Mouse (Mus musculus): ENCODE data around the gene Slc5a9. TPM values are rescaled to one million over a fixed set of nuclear protein-coding genes. Genes with fewer than 3 reads are reported as not detected.
A peak's percentile ranks its signal among the peaks of the same experiment; 100 is the strongest.
"Not testable (repeated sequence)": the region's sequence is repeated elsewhere in the genome, so short reads cannot be mapped to it uniquely, and the experiment has no call there.

Slc5a9 gene
- polyA plus RNA-seq (2012; rRNA removed), result 16.0 and 34.4 TPM in 2 replicates

DNA sequence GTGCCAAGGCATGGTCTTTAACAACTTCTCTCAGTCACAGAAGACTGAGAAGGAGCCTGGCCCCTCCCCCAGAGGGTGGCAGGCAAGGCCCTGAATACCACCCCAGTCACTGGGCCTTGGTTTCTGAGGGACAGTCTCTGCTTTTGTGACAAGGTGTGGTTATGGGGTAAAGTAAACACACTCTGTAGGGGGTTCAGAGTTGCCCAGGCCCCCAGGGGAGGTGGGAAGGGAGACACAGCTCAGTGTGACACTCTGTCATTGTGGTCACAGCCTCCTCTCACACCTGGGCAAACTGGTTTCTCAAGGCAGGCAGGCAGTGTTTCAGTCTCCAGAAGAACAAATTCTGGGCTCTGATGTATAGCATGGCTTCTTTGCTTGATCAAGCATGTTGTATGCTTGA lies at the start of gene Slc5a9:
Slc5a9 (minus strand) TSS at position 144 of the 400 bp plus-strand sequence.
- DNase-seq (ENCODE audit: low read depth, low spot score), result no peak

DNA sequence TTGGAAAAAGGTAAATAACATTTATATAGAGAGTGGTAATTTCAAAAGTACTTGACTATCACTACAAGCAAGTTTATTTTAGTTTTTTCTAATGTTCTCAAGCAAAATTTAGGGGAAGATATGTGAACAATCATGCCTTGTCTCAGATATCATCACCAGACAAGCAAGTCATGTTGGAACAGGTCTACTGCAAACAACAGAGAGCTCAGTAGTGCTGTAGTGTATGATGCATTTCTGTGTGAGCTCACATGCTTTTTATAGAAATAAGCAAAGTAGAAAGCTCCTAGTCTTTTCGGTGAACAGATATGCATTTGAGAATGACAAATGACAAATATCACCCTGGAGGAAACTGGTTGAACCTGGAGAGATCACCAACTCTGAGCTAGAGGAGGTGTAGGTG lies 16.4 kb upstream of the Slc5a9 start, which contains the start of gene Skint8:
Skint8 (plus strand) TSS at position 301 of the 400 bp plus-strand sequence.
- DNase-seq (ENCODE audit: low read depth, low spot score), result no peak
- WGBS, result 93% methylated on average over 1 of the region's 1 CpGs

DNA sequence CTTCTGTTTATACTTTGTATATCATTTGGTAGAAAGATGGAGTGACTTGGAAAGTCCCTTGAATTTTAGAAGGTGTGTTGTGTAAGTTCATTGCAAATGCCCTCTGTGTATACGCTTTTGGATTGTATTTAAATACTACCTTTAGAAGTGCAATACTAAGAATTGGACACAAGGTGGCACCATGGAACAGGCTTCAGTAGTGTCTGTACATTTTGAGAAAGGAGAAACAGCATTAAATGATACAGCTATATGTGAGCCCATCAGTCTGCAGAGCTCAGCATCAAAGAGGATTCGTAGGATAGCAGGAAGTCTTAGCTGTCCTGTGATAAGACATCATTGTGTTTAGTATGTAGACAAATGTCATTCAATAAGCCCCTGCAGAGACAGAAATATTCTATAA lies 5.2 kb upstream of the Slc5a9 start:
- 14% methylated on average over 2 of the region's 2 CpGs for WGBS
- DNase-seq (ENCODE audit: low read depth, low spot score), result no peak

DNA sequence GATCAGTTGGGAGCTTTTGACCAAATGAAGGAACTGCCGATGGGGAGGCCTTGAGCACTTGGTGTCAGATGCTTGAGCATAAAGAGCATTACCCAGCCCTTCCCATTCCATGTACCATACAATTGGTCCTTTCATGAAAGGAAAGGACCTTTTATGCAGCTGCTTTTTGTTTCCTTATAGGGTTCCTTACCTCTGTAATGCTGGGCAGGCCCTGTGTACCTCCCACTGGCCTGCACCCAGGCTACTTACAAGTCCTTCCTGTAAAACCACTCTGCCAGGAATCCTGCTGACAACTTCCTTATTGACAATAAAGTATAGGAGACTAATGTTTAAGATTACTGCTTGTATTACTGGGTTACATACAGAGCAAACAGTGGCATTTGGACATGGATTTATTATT lies 1.2 kb downstream of the Slc5a9 start:
- 38% methylated on average over 1 of the region's 1 CpGs for WGBS
- DNase-seq (ENCODE audit: low read depth, low spot score), result peak; percentile 55

DNA sequence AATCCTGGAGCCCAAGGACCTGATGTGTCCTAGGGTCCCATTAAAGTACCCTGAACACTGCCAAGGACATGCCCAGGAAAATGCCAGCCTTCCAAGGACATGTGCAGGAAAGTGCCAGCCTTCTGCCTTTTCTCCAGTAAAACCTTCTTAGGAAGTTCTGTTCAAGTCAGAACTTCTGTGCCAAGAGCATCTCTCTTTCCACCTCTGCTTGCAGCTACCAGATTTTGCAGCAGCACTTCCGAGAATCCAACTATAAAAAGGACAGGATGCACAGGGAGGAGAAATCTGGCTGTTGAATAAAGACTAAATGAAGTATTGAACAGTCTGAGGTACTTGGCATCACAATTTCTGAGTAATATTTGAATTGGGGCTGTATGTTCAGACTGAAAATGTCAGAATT lies 2.2 kb downstream of the Slc5a9 start:
- WGBS, result 80% methylated on average over 1 of the region's 1 CpGs
- not testable (repeated sequence) for DNase-seq (ENCODE audit: low read depth, low spot score)

DNA sequence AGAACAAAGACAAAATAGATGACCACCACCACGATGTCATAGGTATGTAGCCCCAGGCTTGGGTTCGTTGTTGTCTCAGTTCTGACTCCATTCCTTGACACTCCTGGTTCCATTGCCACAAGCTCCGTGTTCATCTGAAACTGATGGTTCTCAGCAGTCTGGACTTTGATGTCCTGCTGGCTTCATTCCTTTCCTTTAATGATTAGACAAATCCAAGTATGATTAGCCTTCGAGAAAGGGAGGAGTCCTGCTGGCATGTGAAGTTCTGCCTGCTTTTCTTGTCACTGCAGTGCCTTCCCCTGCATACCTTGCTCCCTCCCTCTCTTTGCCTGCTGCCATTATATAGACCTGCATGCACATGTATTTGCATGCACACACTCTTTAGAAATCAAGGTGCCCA lies 4.2 kb downstream of the Slc5a9 start:
- WGBS, result 29% methylated on average over 4 of the region's 4 CpGs
- DNase-seq (ENCODE audit: low read depth, low spot score), result peak; percentile 55

DNA sequence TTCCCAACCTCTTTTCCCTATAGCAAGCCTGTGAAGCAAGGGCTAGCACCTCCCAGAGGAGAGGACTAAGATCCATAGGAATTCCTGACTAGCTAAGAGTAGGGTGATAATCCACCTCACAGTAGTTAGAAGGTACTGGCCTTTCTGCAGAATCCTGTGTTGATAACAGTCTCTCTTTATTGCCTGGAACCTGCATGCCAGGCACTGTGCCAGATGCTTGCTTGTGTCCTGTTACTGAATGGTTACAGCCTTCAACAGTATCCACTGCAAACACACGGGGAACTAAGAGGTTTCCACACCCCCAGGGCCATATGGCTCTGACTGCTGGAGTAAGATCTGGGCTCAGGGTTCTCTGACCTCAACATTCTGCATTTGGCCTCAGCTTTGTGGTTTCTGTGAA lies 5.0 kb downstream of the Slc5a9 start:
- 2% methylated on average over 1 of the region's 1 CpGs for WGBS
- peak; percentile 84 for DNase-seq (ENCODE audit: low read depth, low spot score)

DNA sequence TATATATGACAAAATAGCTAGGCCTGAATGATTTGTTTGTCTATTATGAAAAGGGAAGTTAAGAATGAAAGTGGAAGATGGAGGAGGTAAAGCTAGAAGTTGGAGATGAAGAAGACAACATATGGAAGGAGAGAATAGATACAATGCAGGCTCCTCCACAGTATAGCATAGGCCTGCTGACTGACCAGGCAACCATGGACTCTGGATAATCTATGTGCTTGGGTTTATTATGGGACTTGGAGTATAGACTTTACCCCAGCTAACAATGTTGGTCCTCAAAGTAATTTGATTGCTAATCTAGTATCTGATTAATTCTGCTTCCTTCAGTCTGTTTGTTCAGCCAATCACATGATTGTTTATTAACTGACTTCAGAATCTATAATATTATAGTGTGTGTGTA lies 10.6 kb downstream of the Slc5a9 start:
- no peak for DNase-seq (ENCODE audit: low read depth, low spot score)

DNA sequence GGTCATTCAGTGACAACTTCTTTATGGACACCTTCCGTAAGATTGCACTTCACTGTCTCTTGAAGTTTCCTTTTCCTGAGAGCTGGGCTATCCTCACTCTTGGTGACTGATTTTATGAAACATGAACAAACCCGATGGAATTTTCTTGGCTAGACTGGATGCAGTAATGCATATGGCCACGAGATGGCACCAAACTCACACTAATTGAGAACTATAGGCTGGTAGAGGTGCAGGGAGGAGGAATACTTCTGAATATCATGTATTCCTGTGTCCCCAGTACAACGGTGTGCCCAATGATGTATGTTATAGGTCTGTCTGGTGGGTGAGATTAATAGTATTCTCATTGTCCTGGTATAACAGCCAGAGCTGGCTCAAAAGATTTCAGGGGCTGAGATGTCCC lies 16.1 kb downstream of the Slc5a9 start:
- 10% methylated on average over 4 of the region's 4 CpGs for WGBS
- peak; percentile 52 for DNase-seq (ENCODE audit: low read depth, low spot score)

DNA sequence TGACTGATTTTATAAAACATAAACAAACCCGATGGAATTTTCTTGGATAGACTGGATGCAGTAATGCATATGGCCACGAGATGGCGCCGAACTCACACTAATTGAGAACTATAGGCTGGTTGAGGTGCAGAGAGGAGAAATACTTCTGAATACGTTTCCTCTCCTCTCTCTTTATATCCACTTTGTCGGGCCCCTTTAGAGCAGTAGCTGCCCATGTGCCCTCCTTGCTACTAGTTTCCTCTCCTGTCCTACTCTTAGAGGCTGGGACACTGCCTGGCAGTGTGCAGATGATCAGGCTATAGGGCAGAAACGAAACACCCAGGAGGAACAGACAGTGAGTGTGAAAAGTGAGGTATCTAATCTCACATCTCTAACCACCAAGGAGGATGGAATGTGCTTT lies 16.7 kb downstream of the Slc5a9 start:
- WGBS, result 6% methylated on average over 7 of the region's 7 CpGs
- no peak for DNase-seq (ENCODE audit: low read depth, low spot score)

DNA sequence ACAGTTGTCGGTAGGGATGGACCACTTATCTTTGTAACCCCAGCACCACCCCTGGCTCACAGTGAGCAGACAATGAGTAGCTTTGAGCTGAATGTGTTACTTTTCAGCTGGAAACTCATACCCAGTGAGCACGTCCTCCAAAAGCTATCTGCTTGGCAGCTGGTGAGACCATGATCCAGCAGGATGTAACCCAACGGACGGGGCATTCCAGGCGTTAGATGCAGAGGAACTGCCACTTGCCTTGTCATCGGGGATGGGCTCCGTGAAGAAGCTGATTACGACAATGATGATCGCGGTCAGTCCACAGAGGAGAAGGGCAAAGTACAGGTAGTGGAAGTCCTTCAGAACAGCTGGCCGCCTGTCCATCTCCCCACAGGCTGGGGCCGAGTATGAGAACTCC lies 19.2 kb downstream of the Slc5a9 start:
- 83% methylated on average over 12 of the region's 12 CpGs for WGBS
- DNase-seq (ENCODE audit: low read depth, low spot score), result no peak

DNA sequence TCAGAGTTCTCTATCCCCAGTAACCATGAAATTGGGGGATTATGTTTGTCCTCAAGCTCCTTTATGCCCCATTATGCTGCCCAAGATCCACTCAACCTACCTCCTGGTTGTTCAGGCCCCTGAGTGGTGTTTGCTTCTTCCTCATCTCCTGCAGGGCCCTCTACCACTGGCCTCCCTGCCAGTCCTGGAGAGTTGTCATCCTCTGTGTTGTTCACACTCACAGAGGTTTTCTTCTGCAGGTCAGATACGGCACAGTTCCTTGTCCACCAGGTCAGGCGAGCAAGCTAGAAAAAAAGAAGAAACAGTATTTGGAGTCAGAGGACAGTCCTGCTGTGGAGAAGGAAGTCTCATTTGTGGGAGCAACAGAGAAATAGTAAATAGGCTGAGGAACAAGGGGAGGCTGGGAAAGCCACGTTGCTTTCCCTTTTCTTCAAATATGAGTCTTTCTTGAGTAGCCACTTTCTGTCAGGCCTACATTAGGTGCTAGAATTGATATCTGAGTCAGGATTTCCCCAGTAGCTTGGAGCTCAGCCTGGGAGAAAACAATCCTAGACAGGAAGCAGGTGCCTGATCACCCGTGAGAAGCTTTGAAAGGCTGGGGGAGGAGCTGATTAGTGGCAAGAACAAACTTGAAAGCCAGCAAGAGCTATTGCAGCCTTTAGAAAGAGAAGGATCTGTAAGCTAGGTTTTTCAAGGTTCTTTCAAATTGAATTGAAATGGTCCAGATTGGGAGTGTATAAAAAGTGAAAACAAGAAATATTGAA lies 22.4 kb downstream of the Slc5a9 start:
- DNase-seq (ENCODE audit: low read depth, low spot score), result no peak
- 44% methylated on average over 4 of the region's 4 CpGs for WGBS

DNA sequence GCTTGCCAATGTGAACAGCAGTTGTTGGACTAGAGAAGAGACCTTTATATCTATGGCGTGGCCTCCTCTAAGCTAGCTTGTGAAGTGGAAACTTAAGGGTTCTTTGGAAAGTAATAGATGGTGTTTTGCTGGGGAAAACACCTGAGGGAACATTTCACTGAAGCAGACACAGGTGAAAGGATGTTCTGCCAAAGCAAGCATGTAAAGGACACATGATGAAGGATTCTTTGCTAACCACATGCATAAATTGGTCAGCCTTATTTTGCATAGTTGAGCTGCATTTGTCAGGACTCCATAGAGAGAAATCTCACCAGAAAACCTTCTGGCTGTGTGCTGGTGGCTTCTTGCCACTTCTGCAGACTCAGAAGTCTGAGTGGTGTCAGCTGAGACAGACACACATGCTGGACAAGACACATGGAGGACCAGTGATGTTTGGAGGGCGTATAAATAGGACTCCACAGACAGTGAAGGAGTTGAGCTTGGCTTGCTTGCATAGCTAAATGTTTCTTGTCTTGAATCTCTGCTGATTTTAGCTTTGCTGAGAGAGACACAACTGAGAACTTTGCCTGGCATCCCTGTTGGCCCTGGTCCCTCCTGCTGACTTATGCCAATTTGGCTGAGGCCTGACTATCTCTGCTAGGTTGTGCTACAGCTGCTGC lies 34.8 kb downstream of the Slc5a9 start:
- no peak for DNase-seq (ENCODE audit: low read depth, low spot score)
- WGBS, result 74% methylated on average over 2 of the region's 2 CpGs

DNA sequence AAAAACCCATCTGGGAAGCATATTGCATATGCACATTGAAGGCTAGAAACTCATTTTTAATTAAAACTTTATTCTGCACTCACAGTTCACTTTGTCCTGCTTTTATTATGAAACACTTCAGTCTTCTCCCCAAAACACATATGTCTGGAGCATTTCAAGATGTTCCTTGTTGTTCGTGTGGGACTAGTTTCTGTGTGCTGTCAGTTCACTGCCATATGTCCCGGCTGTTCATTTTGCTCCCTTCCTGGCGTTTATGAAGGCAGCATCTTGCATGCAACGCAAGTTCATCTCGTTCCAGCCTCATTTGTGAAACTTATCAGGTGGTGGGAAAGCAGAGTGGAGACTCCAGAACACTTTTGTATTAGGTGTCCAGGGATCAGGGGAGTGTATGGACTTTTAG lies 36.0 kb downstream of the Slc5a9 start:
- no peak for DNase-seq (ENCODE audit: low read depth, low spot score)
- WGBS, result 76% methylated on average over 5 of the region's 5 CpGs

DNA sequence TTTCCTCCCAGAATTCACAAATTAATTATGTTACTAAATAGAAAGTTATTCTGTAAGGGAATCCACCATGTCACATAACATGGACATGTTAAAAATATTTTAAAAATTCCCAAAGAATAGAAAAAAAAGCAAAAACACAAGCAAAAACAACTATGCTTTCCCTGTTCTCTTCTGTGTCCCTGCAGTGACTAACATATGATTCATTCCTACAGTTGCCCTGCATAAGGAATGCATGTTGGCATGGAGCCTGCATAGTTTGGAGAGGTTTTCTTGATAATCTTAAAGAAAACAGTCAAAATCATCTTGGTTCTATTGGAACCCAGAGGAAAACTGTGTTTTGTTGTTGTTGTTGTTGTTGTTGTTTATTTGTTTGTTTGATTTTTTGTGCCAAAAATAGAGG lies 50.1 kb downstream of the Slc5a9 start:
- no peak for DNase-seq (ENCODE audit: low read depth, low spot score)

DNA sequence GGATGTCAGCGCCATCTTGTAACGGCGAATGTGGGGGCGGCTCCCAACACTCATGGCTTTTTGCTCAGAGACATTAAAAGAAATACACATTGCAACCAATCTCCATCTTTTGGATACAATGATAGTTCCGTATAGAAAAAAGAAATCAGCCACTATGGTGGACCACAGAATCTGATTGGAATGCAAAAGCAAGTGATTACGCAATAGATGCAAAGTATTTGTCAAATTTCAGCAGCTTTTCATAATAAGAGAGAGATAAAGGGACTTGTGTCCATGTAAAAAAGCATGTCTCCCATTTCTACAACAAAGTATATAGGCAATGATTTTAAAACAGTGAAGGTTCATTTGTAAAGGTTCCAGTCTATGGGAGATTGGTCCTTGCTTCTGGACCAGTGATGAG lies 63.8 kb downstream of the Slc5a9 start:
- no peak for DNase-seq (ENCODE audit: low read depth, low spot score)
- 95% methylated on average over 6 of the region's 6 CpGs for WGBS

Other genes starting within 250 kb of the Slc5a9 start
- gene Spata6, start 182.9 kb downstream of the Slc5a9 start, polyA plus RNA-seq (2012; rRNA removed), result 2.8 and 3.3 TPM in 2 replicates
- gene Skint8, start 16.5 kb upstream of the Slc5a9 start, polyA plus RNA-seq (2012; rRNA removed), result not detected in 2 replicates
- gene Skint7, start 70.0 kb upstream of the Slc5a9 start, polyA plus RNA-seq (2012; rRNA removed), result not detected in 2 replicates
- gene Skint1, start 103.4 kb upstream of the Slc5a9 start, polyA plus RNA-seq (2012; rRNA removed), result not detected in 2 replicates
- gene Skint4, start 169.1 kb upstream of the Slc5a9 start, polyA plus RNA-seq (2012; rRNA removed), result not detected in 2 replicates

Data from large intestine, adult 2 months (tissue).